Mouse (Mus musculus): ENCODE data around the gene Scrn2. TPM values are rescaled to one million over a fixed set of nuclear protein-coding genes. Genes with fewer than 3 reads are reported as not detected.

Gene Scrn2
- polyA plus RNA-seq, 1 experiment from 2014 or later: 30.5 TPM

Small RNAs within 50 kb of the gene (microRNA-seq; reads per million reads assigned to microRNA genes)
- 0.91 reads per million for gene Mir8103

Other genes starting within 250 kb of the Scrn2 start
- 160 and 169 TPM in 2 replicates for gene Cbx1, start 240.8 kb upstream of the Scrn2 start, polyA plus RNA-seq (2016; fragmentation: Nextera tagmentation; extraction: Ambion mirVana)
- 72.6 and 75.8 TPM in 2 replicates for gene Nfe2l1, start 200.0 kb upstream of the Scrn2 start, polyA plus RNA-seq (2016; fragmentation: Nextera tagmentation; extraction: Ambion mirVana)
- gene Copz2, start 180.1 kb upstream of the Scrn2 start, polyA plus RNA-seq (2016; fragmentation: Nextera tagmentation; extraction: Ambion mirVana): 88.9 and 94.3 TPM in 2 replicates
- 88.2 and 96.5 TPM in 2 replicates for gene Cdk5rap3, start 113.4 kb upstream of the Scrn2 start, polyA plus RNA-seq (2016; fragmentation: Nextera tagmentation; extraction: Ambion mirVana)
- gene Prr15l, start 101.8 kb upstream of the Scrn2 start, polyA plus RNA-seq (2016; fragmentation: Nextera tagmentation; extraction: Ambion mirVana): 2.4 and 3.3 TPM in 2 replicates
- gene Pnpo, start 86.0 kb upstream of the Scrn2 start, polyA plus RNA-seq (2016; fragmentation: Nextera tagmentation; extraction: Ambion mirVana): 21.5 and 22.2 TPM in 2 replicates
- gene Sp2, start 47.0 kb upstream of the Scrn2 start, polyA plus RNA-seq (2016; fragmentation: Nextera tagmentation; extraction: Ambion mirVana): 15.3 and 17.3 TPM in 2 replicates
- 1.3 and 2.2 TPM in 2 replicates for gene Sp6, start 16.5 kb upstream of the Scrn2 start, polyA plus RNA-seq (2016; fragmentation: Nextera tagmentation; extraction: Ambion mirVana)
- 0.87 and 0.89 TPM in 2 replicates for gene Lrrc46, start 11.5 kb downstream of the Scrn2 start, polyA plus RNA-seq (2016; fragmentation: Nextera tagmentation; extraction: Ambion mirVana)
- gene Mrpl10, start 11.6 kb downstream of the Scrn2 start, polyA plus RNA-seq (2016; fragmentation: Nextera tagmentation; extraction: Ambion mirVana): 79.9 and 81.6 TPM in 2 replicates
- gene Osbpl7, start 20.7 kb downstream of the Scrn2 start, polyA plus RNA-seq (2016; fragmentation: Nextera tagmentation; extraction: Ambion mirVana): 7.9 and 10.8 TPM in 2 replicates
- 0.14 and 0.20 TPM in 2 replicates for gene Tbx21, start 85.4 kb downstream of the Scrn2 start, polyA plus RNA-seq (2016; fragmentation: Nextera tagmentation; extraction: Ambion mirVana)
- gene Tbkbp1, start 121.6 kb downstream of the Scrn2 start, polyA plus RNA-seq (2016; fragmentation: Nextera tagmentation; extraction: Ambion mirVana): 9.6 and 10.4 TPM in 2 replicates
- gene Kpnb1, start 157.9 kb downstream of the Scrn2 start, polyA plus RNA-seq (2016; fragmentation: Nextera tagmentation; extraction: Ambion mirVana): 65.5 and 65.8 TPM in 2 replicates

Measured in embryonic facial prominence, embryonic 12.5 days (tissue).